Mouse (Mus musculus) midbrain, embryonic 10.5 days (tissue): Measurements from ENCODE around the gene Gsdma2. TPM values are rescaled to one million over a fixed set of nuclear protein-coding genes. Genes with fewer than 3 reads are reported as not detected.
"Not testable (repeated sequence)": the region's sequence is repeated elsewhere in the genome, so short reads cannot be mapped to it uniquely, and the experiment has no call there.

Source experiments
- DNase-seq: peaks from one replicate; pipeline ENCODE4 v3.0.0-alpha.2; 2017; ENCODE audit warnings: low spot score
- H3K27ac ChIP-seq: fragments of 300-500 bp; sonication (generic); replicated peaks from 2 replicates; pipeline ENCODE4 v1.5.1; 2016; ENCODE audit warnings: mild to moderate bottlenecking
- H3K27me3 ChIP-seq: fragments of 300-500 bp; sonication (generic); 2 replicates; pipeline ENCODE4 v1.6.1; 2016; ENCODE audit warnings: low read depth, mild to moderate bottlenecking; ENCODE audit not compliant: poor library complexity, severe bottlenecking
- H3K36me3 ChIP-seq: fragments of 300-500 bp; sonication (generic); 2 replicates; pipeline ENCODE4 v1.6.1; 2016; ENCODE audit warnings: mild to moderate bottlenecking, moderate library complexity
- H3K4me1 ChIP-seq: fragments of 300-500 bp; sonication (generic); 2 replicates; pipeline ENCODE4 v1.6.1; 2016
- H3K4me3 ChIP-seq: fragments of 300-500 bp; sonication (generic); 2 replicates; pipeline ENCODE4 v1.5.1; 2016; ENCODE audit warnings: mild to moderate bottlenecking, moderate library complexity
- H3K9me3 ChIP-seq: fragments of 300-500 bp; sonication (generic); replicated peaks from 2 replicates; pipeline ENCODE4 v1.6.1; 2016; ENCODE audit warnings: mild to moderate bottlenecking
- WGBS: fragments of 180-500 bp; shearing (Covaris S2); methylation state at CpG from one replicate; pipeline ENCODE4 v1.1.7; 2016; 5-methylcytosine and 5-hydroxymethylcytosine counted together
- polyA plus RNA-seq: library from polyadenylated mRNA; unstranded; fragments of >200 nt; fragmentation: Nextera tagmentation; extraction: Ambion mirVana; gene quantifications from 2 replicates; pipeline ENCODE4 v1.2.1, GENCODE M21; 2016

Gene Gsdma2
- not detected in 2 replicates for polyA plus RNA-seq

GRCm38 (mm10) chr11:98646459-98646858 lies at the start of gene Gsdma2:
Gsdma2 (plus strand) TSS chr11:98646759.
- H3K27me3 ChIP-seq, result peaks cover 6% of the 10 kb centered on the region; the same call in 1 of the 2 replicates
- 73% methylated on average over 2 of the region's 2 CpGs for WGBS
- no peak within 1 kb of the TSS for H3K27ac ChIP-seq
- no peaks in the 10 kb centered on the region for H3K36me3 ChIP-seq
- H3K9me3 ChIP-seq, result no peaks in the 10 kb centered on the region
- DNase-seq, result no peak
- H3K4me1 ChIP-seq, result no peaks in the 10 kb centered on the region
- H3K4me3 ChIP-seq, result no peak within 1 kb of the TSS

- WGBS, result 52% methylated on average over 6 of the region's 6 CpGs
- no peaks in the 10 kb centered on the region for H3K9me3 ChIP-seq
- no peak overlapping the region for H3K4me3 ChIP-seq
- H3K36me3 ChIP-seq, result no peaks in the 10 kb centered on the region
- peak; percentile 62 for DNase-seq
- H3K27ac ChIP-seq, result no peak overlapping the region
- peaks cover 14% of the 10 kb centered on the region for H3K4me1 ChIP-seq
- H3K27me3 ChIP-seq, result peaks cover 45% of the 10 kb centered on the region
Observed at GRCm38 (mm10) chr11:98597363-98597762, 49.2 kb upstream of the Gsdma2 start.

GRCm38 (mm10) chr11:98597991-98598390 lies 48.6 kb upstream of the Gsdma2 start, which contains the start of gene Lrrc3c:
Lrrc3c (plus strand) TSS chr11:98598291.
- no peak within 1 kb of the TSS for H3K4me3 ChIP-seq
- H3K9me3 ChIP-seq, result no peaks in the 10 kb centered on the region
- H3K27me3 ChIP-seq, result peaks cover 45% of the 10 kb centered on the region
- no peak for DNase-seq
- no peak within 1 kb of the TSS for H3K27ac ChIP-seq
- H3K4me1 ChIP-seq, result peaks cover 20% of the 10 kb centered on the region
- H3K36me3 ChIP-seq, result no peaks in the 10 kb centered on the region
- WGBS, result 86% methylated on average over 8 of the region's 8 CpGs

GRCm38 (mm10) chr11:98598851-98599290 lies 47.7 kb upstream of the Gsdma2 start:
- H3K4me3 ChIP-seq, result no peak overlapping the region
- no peak for DNase-seq
- H3K27me3 ChIP-seq, result peaks cover 45% of the 10 kb centered on the region
- peaks cover 21% of the 10 kb centered on the region for H3K4me1 ChIP-seq
- no peak overlapping the region for H3K27ac ChIP-seq
- no peaks in the 10 kb centered on the region for H3K36me3 ChIP-seq
- 66% methylated on average over 18 of the region's 18 CpGs for WGBS
- H3K9me3 ChIP-seq, result no peaks in the 10 kb centered on the region

GRCm38 (mm10) chr11:98599291-98599690 lies 47.3 kb upstream of the Gsdma2 start:
- Histone ChIP-seq H3K27ac (no peak overlapping the region), H3K4me1 (peaks cover 21% of the 10 kb centered on the region), H3K4me3 (no peak overlapping the region), H3K36me3 (no peaks in the 10 kb centered on the region), H3K9me3 (no peaks in the 10 kb centered on the region), H3K27me3 (peaks cover 45% of the 10 kb centered on the region)
- no peak for DNase-seq
- 44% methylated on average over 18 of the region's 18 CpGs for WGBS

GRCm38 (mm10) chr11:98602090-98602690 lies 44.4 kb upstream of the Gsdma2 start:
- peak; percentile 76 for DNase-seq
- Histone ChIP-seq H3K27me3 (peaks cover 45% of the 10 kb centered on the region), H3K4me1 (peaks cover 21% of the 10 kb centered on the region), H3K9me3 (no peaks in the 10 kb centered on the region), H3K4me3 (peak overlapping the region; percentile 54), H3K36me3 (no peaks in the 10 kb centered on the region), H3K27ac (peak overlapping the region; percentile 76)
- 1% methylated on average over 20 of the region's 20 CpGs for WGBS

- Histone ChIP-seq H3K27ac (no peak overlapping the region), H3K4me3 (no peak overlapping the region), H3K4me1 (peaks cover 20% of the 10 kb centered on the region), H3K27me3 (peaks cover 32% of the 10 kb centered on the region), H3K36me3 (no peaks in the 10 kb centered on the region), H3K9me3 (no peaks in the 10 kb centered on the region)
- 85% methylated on average over 2 of the region's 2 CpGs for WGBS
- no peak for DNase-seq
Observed at GRCm38 (mm10) chr11:98603953-98604352, 42.6 kb upstream of the Gsdma2 start.

GRCm38 (mm10) chr11:98604911-98605310 lies 41.6 kb upstream of the Gsdma2 start:
- H3K4me3 ChIP-seq, DNase-seq, H3K9me3 ChIP-seq, H3K36me3 ChIP-seq, H3K27ac ChIP-seq: not testable (repeated sequence)
- Histone ChIP-seq H3K4me1 (peaks cover 14% of the 10 kb centered on the region), H3K27me3 (peaks cover 22% of the 10 kb centered on the region)
- 76% methylated on average over 6 of the region's 6 CpGs for WGBS

- WGBS, result 10% methylated on average over 3 of the region's 3 CpGs
Observed at GRCm38 (mm10) chr11:98606763-98607162, 39.8 kb upstream of the Gsdma2 start.

GRCm38 (mm10) chr11:98620791-98621190 lies 25.8 kb upstream of the Gsdma2 start:
- Histone ChIP-seq H3K36me3 (no peaks in the 10 kb centered on the region), H3K27me3 (no peaks in the 10 kb centered on the region), H3K27ac (no peak overlapping the region), H3K4me1 (no peaks in the 10 kb centered on the region), H3K9me3 (peaks cover 23% of the 10 kb centered on the region), H3K4me3 (no peak overlapping the region)
- whole genome bisulfite sequencing, result 95% methylated on average over 13 of the region's 13 CpGs
- no peak for DNase-seq

More at GRCm38 (mm10) chr11:98606763-98607162, 39.8 kb upstream of the Gsdma2 start:
- Histone ChIP-seq H3K4me3 (no peak overlapping the region), H3K27ac (no peak overlapping the region), H3K27me3 (peaks cover 5% of the 10 kb centered on the region), H3K36me3 (no peaks in the 10 kb centered on the region), H3K4me1 (peaks cover 13% of the 10 kb centered on the region), H3K9me3 (no peaks in the 10 kb centered on the region)
- DNase-seq, result no peak

GRCm38 (mm10) chr11:98623981-98624380 lies 22.6 kb upstream of the Gsdma2 start:
- 86% methylated on average over 6 of the region's 6 CpGs for WGBS
- H3K9me3 ChIP-seq, result peaks cover 23% of the 10 kb centered on the region

GRCm38 (mm10) chr11:98624381-98624780 lies 22.2 kb upstream of the Gsdma2 start:
- H3K4me3 ChIP-seq, DNase-seq, H3K4me1 ChIP-seq, H3K27me3 ChIP-seq, H3K36me3 ChIP-seq, H3K27ac ChIP-seq: not testable (repeated sequence)
- peaks cover 23% of the 10 kb centered on the region for H3K9me3 ChIP-seq
- 96% methylated on average over 2 of the region's 2 CpGs for WGBS

More at GRCm38 (mm10) chr11:98623981-98624380, 22.6 kb upstream of the Gsdma2 start:
- not testable (repeated sequence) for H3K27ac ChIP-seq, H3K27me3 ChIP-seq, H3K4me3 ChIP-seq, H3K4me1 ChIP-seq, DNase-seq, H3K36me3 ChIP-seq

GRCm38 (mm10) chr11:98625611-98626410 lies 20.7 kb upstream of the Gsdma2 start, which contains the start of the genes Gm12355 and Gsdma3:
Gm12355 (minus strand) TSS chr11:98625661.
Gsdma3 (plus strand) TSS chr11:98626360.
- H3K36me3 ChIP-seq, result no peaks in the 10 kb centered on the region
- no peak within 1 kb of the TSS for H3K27ac ChIP-seq
- DNase-seq, result no peak
- H3K4me1 ChIP-seq, result no peaks in the 10 kb centered on the region
- no peaks in the 10 kb centered on the region for H3K27me3 ChIP-seq
- H3K4me3 ChIP-seq, result no peak within 1 kb of the TSS
- WGBS, result 89% methylated on average over 10 of the region's 10 CpGs
- peaks cover 16% of the 10 kb centered on the region for H3K9me3 ChIP-seq
